Mouse (Mus musculus) ES-Bruce4 (cell line): ENCODE data around the gene Gtf3c4. TPM values are rescaled to one million over a fixed set of nuclear protein-coding genes. Genes with fewer than 3 reads are reported as not detected.

Experiments used
- H3K27ac ChIP-seq: 2 replicates; pipeline ENCODE4 v1.5.1; 2012; ENCODE audit warnings: low read length, inconsistent platforms; ENCODE audit not compliant: insufficient read depth
- H3K27me3 ChIP-seq: 2 replicates; pipeline ENCODE4 v1.6.1; 2012; ENCODE audit warnings: mild to moderate bottlenecking, low read length, inconsistent platforms; ENCODE audit not compliant: control insufficient read depth, poor library complexity, insufficient read depth, severe bottlenecking
- H3K36me3 ChIP-seq: 2 replicates; pipeline ENCODE4 v1.6.1; 2012; ENCODE audit warnings: inconsistent platforms, mild to moderate bottlenecking, low read length, moderate library complexity; ENCODE audit not compliant: control insufficient read depth, poor library complexity, insufficient read depth, severe bottlenecking
- H3K4me1 ChIP-seq: one replicate; pipeline ENCODE4 v1.8.1; 2011; ENCODE audit warnings: low read length; ENCODE audit not compliant: control insufficient read depth, insufficient read depth
- H3K4me3 ChIP-seq: 2 replicates; pipeline ENCODE4 v1.5.1; 2011; ENCODE audit warnings: low read depth, mild to moderate bottlenecking, low read length
- H3K9ac ChIP-seq: 2 replicates; pipeline ENCODE4 v1.6.1; 2012; ENCODE audit warnings: low read depth, mild to moderate bottlenecking, inconsistent platforms; ENCODE audit not compliant: poor library complexity, severe bottlenecking
- H3K9me3 ChIP-seq: replicated peaks from 2 replicates; pipeline ENCODE4 v1.6.1; 2012; ENCODE audit warnings: mild to moderate bottlenecking, low read length, inconsistent platforms; ENCODE audit not compliant: control insufficient read depth, poor library complexity, insufficient read depth, severe bottlenecking
- CTCF ChIP-seq: IDR thresholded peaks from one replicate; pipeline ENCODE4 v1.8.1; 2011; ENCODE audit warnings: low read depth, low read length
- EP300 ChIP-seq: IDR thresholded peaks from 2 replicates; pipeline ENCODE4 v1.6.1; 2011; ENCODE audit warnings: low read depth, low read length; ENCODE audit not compliant: insufficient read depth
- POLR2A ChIP-seq: IDR thresholded peaks from one replicate; pipeline ENCODE4 v1.8.1; 2011; ENCODE audit warnings: low read length; ENCODE audit not compliant: insufficient read depth
- polyA plus RNA-seq: library from polyadenylated mRNA; stranded (reverse); fragments of >200 nt; gene quantifications from 2 replicates; pipeline ENCODE4 v1.2.4, GENCODE M21; 2011; ENCODE audit warnings: low read depth; ENCODE audit not compliant: missing spikeins, insufficient read depth, insufficient read length

Gtf3c4 gene
- polyA plus RNA-seq: 29.0 and 33.9 TPM in 2 replicates

GRCm38 (mm10) chr2:28840222-28840951, at the start of gene Gtf3c4, which contains the start of gene Ddx31:
Gene Gtf3c4 (minus strand): TSS chr2:28840360.
Gene Ddx31 (plus strand): TSS chr2:28840406.
- peak within 1 kb of the TSS; percentile 73 for H3K27ac ChIP-seq
- TF ChIP-seq POLR2A (no peak), CTCF (no peak), EP300 (no peak)
- no peaks in the 10 kb centered on the region for H3K27me3 ChIP-seq
- peaks cover 16% of the 10 kb centered on the region for H3K36me3 ChIP-seq
- H3K4me1 ChIP-seq: no peaks in the 10 kb centered on the region
- H3K9me3 ChIP-seq: no peaks in the 10 kb centered on the region
- peak within 1 kb of the TSS; percentile 79 for H3K9ac ChIP-seq
- peak within 1 kb of the TSS; percentile 84 for H3K4me3 ChIP-seq

GRCm38 (mm10) chr2:28884914-28885313, 44.8 kb upstream of the Gtf3c4 start:
- Histone ChIP-seq H3K4me1 (no peaks in the 10 kb centered on the region), H3K36me3 (peaks cover 29% of the 10 kb centered on the region), H3K4me3 (no peak overlapping the region), H3K9ac (no peak overlapping the region), H3K27me3 (no peaks in the 10 kb centered on the region), H3K9me3 (no peaks in the 10 kb centered on the region), H3K27ac (no peak overlapping the region)
- TF ChIP-seq CTCF: no peak
- no peak for TF ChIP-seq EP300
- TF ChIP-seq POLR2A: no peak

GRCm38 (mm10) chr2:28882826-28883485, 42.8 kb upstream of the Gtf3c4 start:
- TF ChIP-seq POLR2A (no peak), EP300 (no peak), CTCF (no peak)
- Histone ChIP-seq H3K27ac (no peak overlapping the region), H3K4me1 (no peaks in the 10 kb centered on the region), H3K9ac (no peak overlapping the region), H3K4me3 (no peak overlapping the region), H3K27me3 (no peaks in the 10 kb centered on the region), H3K9me3 (no peaks in the 10 kb centered on the region), H3K36me3 (peaks cover 16% of the 10 kb centered on the region)

GRCm38 (mm10) chr2:28882047-28882446, 41.9 kb upstream of the Gtf3c4 start:
- Histone ChIP-seq H3K9me3 (no peaks in the 10 kb centered on the region), H3K4me3 (no peak overlapping the region), H3K9ac (no peak overlapping the region), H3K36me3 (peaks cover 20% of the 10 kb centered on the region), H3K4me1 (no peaks in the 10 kb centered on the region), H3K27me3 (no peaks in the 10 kb centered on the region), H3K27ac (no peak overlapping the region)
- TF ChIP-seq POLR2A: no peak
- TF ChIP-seq CTCF: no peak
- no peak for TF ChIP-seq EP300

- H3K27ac ChIP-seq: no peak overlapping the region
- TF ChIP-seq CTCF: no peak
- no peak overlapping the region for H3K4me3 ChIP-seq
- H3K9ac ChIP-seq: no peak overlapping the region
- H3K36me3 ChIP-seq: peaks cover 21% of the 10 kb centered on the region
- no peaks in the 10 kb centered on the region for H3K27me3 ChIP-seq
- no peaks in the 10 kb centered on the region for H3K9me3 ChIP-seq
- H3K4me1 ChIP-seq: no peaks in the 10 kb centered on the region
Measured at GRCm38 (mm10) chr2:28881275-28881674, 41.1 kb upstream of the Gtf3c4 start.

- Histone ChIP-seq H3K4me1 (no peaks in the 10 kb centered on the region), H3K36me3 (peaks cover 27% of the 10 kb centered on the region), H3K9ac (no peak overlapping the region), H3K27ac (no peak overlapping the region), H3K4me3 (no peak overlapping the region), H3K27me3 (no peaks in the 10 kb centered on the region), H3K9me3 (no peaks in the 10 kb centered on the region)
- TF ChIP-seq POLR2A (no peak), EP300 (no peak), CTCF (no peak)
Measured at GRCm38 (mm10) chr2:28875554-28875953, 35.4 kb upstream of the Gtf3c4 start.
